Mouse (Mus musculus) adrenal gland, adult 2 months (tissue): ENCODE data around the gene Daglb. TPM values are rescaled to one million over a fixed set of nuclear protein-coding genes. Genes with fewer than 3 reads are reported as not detected.
"Not testable (repeated sequence)": the region's sequence is repeated elsewhere in the genome, so short reads cannot be mapped to it uniquely, and the experiment has no call there.

ENCODE experiments used
- DNase-seq: peaks from one replicate; pipeline ENCODE4 v3.0.0; 2021
- polyA plus RNA-seq: library from polyadenylated mRNA; depleted of rRNA; stranded (reverse); fragments of >200 nt; gene quantifications from 2 replicates; pipeline ENCODE4 v1.2.3, GENCODE M21; 2012
- total RNA-seq, 2 experiments: library from RNA; stranded (reverse); gene quantifications; 2 replicates each; pipeline ENCODE4 v1.2.3; 2021

Gene Daglb
- total and polyA plus RNA-seq, 3 experiments: 19.0 to 33.0 (median 19.4) TPM

- DNase-seq: no peak
Measured at GRCm38 (mm10) chr5:143487193-143487592, 22.8 kb downstream of the Daglb start.

DNA sequence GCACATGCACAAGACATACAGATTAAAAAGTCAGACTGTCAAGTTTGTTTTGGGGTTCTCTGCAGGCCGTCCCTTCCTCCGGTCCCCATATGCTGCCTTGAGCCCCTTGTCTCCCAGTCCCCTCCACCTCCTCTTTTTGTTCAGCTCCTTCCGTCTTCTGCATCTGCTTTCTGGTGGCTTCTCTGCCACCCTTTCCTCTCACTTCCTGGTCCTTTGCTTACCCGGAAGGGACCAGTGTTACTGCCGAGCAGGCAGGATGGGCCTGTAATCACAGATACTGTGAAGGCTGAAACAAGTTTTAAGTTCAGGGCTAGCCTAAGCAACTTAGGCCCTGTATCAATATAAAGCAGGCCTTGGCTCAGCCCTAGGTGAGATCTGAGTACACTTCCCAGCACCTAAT, 23.6 kb downstream of the Daglb start:
- DNase-seq: no peak

GRCm38 (mm10) chr5:143489749-143490342, 25.5 kb downstream of the Daglb start:
- DNase-seq: no peak

DNA sequence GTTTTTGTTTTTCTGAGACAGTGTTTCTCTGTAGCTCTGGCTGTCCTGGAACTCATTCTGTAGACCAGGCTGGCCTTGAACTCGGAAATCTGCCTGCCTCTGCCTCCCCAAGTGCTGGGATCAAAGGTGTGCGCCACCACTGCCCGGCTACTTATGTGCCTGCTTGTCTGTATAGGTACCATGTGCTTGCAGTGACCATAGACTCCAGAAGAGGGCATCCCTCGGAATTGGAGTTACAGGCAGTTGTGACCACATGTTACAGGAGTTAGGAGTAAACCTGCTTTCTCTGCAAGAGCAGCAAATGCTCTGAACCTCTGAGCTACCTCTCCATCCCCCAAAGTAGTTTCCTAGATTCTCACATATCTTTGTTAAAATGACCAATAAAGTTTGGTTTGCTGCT, 27.4 kb downstream of the Daglb start:
- DNase-seq: no peak

DNA sequence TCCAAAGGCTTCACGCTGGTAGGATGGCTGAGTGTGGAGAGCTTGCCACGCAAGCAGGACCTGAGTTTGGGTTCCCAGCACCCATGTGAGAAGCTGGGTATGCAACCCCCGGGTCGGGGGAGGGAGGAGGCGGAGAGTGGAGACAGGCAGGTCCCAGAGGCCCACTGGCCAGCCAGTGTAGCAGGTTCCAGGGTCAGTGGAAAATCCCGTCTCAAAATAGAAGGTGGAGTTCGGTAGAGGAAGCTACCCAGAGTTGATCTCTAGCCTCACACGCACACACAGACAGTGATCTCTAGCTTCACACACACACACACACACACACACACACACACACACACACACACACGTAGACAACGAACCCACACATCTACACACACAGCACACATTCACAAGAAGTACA, 28.8 kb downstream of the Daglb start:
- DNase-seq: no peak

DNA sequence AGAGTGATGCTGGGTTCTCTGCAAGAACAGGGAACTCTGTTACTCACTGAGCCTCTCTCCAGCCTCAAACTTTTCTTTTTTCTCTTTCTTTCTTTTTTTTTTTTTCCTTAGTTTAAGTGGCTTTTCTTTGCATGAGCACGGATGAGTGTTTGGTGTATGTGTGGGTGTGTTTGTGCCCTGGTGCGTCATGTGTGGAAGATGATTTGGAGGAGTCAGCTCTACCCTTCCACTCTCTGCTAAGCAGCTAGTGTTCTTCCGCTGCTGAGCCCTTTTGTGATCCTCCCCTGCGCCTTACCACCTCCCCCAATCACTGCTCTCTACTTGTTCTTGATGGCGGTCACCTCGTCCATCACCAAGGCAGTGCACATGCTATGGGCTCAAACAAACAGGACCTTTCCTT, 31.3 kb downstream of the Daglb start:
- no peak for DNase-seq

DNA sequence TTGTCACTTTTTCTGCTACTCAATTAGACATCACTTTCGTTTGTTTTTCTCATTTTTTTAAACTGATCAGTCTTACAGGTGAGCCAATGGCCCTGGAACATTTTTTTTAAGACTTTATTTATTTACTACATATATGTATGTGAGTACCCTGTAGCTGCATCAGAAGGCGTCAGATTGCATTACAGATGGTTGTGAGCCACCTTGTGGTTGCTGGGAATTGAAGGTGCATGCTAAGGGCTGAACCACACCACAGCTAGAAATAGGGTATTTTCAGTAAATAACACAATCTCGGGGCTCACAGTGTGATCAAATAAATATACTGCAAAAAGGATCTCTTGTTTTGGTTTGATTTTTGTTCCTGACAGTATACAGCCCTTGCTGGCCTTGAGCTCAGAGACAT, 33.1 kb downstream of the Daglb start:
- no peak for DNase-seq

DNA sequence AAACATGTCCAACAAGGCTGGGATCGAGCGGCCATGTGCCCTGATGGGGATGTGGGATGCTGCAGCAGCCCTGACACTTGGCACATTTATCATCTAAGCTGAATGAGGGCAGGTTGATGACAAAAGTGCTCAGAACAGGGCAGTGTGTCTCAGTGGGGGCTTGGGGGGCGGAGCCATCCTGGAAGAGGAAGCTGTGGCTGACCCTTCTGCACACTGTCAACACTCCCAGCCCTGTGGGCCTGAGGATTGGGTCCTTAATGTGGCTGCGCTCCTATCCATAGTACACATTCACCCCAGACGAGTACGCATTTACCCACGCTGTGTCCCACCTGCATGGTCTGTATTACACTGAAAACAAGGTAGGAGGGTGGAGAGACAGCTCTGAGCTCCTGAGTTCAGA, 34.8 kb downstream of the Daglb start:
- no peak for DNase-seq

GRCm38 (mm10) chr5:143499686-143500085, 35.3 kb downstream of the Daglb start:
- no peak for DNase-seq

- DNase-seq: not testable (repeated sequence)
Measured at GRCm38 (mm10) chr5:143500711-143501110, 36.3 kb downstream of the Daglb start.

DNA sequence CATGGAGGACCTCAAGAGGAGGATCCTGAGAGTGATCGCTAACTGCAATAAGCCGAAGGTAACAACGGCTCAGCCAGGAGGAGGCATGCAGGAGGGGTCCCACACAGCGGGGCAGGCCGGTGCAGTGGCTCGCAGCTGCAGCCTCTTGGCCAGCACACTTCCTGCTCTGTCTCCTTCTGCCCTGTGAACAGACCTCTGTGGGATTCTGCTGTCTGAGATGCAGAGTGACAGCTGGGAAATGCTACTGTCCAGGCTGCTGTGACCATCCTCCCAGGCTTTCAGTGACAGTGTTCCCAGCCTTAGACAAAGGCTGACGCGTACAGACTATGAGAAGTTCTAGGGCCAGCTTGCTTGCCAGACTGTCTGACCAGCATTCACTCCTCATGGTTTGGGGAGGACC, 36.8 kb downstream of the Daglb start:
- DNase-seq: no peak

GRCm38 (mm10) chr5:143501649-143502048, 37.3 kb downstream of the Daglb start:
- no peak for DNase-seq

GRCm38 (mm10) chr5:143502899-143503557, 38.6 kb downstream of the Daglb start:
- no peak for DNase-seq

- DNase-seq: no peak
Measured at GRCm38 (mm10) chr5:143503740-143504139, 39.4 kb downstream of the Daglb start.

DNA sequence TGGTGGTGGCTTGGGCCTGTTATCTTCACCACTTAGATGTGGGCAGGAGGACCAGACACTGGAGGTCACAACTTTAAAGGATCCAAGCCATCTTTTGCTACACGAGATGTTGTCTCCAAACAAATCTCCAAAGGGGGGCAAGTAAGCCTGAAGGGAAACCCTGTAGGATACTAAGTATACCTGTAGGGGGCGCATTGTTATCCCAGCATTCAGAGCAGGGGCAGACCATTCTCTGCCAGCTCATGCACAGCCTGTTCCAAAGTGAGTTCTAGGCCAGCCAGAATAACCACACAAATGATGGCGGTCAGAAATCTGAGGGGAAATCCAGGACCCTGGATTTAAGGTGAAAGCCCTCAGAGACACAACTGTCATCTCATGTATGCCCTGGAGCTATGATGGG, 40.1 kb downstream of the Daglb start:
- DNase-seq: no peak

DNA sequence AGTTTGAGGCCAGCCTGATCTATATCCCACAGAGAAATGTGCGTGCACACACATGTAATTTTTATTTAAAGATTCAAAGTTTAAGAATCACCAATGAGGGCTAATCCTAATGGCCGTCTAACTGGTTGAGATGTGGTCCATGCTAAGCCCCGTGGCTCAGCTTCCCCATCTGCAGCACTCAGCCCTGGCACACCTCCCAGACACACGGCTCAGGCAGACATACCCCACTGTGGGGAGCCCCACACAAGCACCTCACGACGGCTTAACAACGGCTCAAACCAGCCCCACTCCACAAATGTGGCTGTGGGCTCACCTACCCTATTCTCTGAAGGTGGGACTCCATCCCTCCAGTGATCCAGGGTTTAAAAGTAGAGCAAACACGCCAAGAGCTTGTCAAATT, 40.7 kb downstream of the Daglb start:
- DNase-seq: no peak

- DNase-seq: no peak
Measured at GRCm38 (mm10) chr5:143505545-143505944, 41.2 kb downstream of the Daglb start.

GRCm38 (mm10) chr5:143509294-143509693, 44.9 kb downstream of the Daglb start:
- no peak for DNase-seq

DNA sequence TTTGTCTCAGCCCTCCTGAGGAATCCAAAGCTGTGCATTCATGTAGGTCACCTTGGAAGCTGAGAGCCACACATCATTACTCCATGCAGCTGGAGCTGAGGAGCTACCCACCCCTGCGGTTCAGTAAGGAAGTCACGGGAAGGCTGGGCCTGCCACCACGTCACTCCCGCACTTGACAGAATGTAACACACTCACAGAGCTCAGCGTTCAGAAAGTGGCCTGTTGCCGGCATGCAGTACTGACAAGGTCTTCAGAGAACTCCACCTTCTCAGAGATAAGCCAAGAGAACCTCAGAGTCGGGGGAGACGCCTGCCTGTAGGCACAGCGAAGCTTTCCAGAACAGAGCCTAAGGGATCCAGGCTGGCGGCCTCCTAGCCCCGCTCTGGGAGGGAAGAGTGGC, 45.4 kb downstream of the Daglb start:
- DNase-seq: no peak

GRCm38 (mm10) chr5:143511577-143511976, 47.2 kb downstream of the Daglb start:
- DNase-seq: no peak

DNA sequence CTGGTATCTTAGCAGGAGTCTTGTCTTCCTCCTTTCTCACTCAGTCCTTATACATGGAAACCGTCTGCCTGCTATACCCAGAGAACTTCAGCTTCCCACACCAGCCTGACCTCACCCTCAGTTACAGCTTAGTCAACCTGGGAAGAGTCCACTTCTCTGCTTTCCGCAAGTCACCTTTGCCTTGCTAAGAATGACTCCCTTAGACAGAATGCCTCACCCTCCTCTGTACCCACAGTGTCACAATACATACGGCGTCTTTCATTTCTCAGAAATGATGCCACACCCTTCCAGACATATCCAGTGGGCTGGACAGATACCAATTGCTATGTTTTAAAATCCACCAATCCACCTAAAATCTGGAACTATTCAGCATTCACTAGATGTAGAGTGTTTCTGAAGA, 47.9 kb downstream of the Daglb start:
- no peak for DNase-seq

DNA sequence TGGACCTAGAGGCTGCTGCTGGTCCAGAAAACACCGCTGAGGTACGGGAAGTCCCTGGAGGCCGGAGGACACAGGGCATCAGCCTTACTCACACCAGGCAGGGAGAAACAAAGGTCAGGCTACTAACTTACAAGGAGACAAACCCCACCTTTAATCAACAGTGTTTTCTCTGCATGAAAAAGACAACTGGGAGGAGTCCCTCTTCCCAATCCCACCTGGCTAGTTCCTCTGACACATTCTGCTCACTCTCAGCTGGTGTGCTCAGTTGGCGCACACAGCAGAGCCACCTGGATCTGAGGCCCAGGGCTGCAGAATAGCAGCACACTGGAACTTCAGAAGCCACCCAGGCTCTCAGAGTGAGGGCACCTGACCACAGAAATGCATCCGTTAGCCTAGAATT, 50.5 kb downstream of the Daglb start:
- DNase-seq: no peak

GRCm38 (mm10) chr5:143517005-143517404, 52.6 kb downstream of the Daglb start:
- no peak for DNase-seq

DNA sequence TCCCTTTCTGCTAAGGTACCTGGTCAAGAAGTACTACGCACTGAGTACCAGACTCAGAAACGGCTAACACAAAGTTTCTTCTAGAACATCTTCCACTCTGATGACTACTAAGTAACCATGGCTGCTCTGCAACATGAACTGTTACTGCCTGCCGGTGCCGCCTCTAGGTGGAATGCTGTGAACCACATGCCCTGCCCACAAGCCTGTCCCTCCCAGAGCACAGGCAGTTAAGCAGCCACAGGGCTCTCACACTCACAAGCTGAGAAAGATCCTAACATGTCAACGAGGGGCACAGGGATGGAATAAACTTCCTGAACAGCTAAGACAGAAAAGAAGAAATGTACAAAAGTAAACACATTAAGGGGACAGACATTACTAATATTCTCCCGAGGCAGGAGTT, 53.1 kb downstream of the Daglb start:
- DNase-seq: no peak
